Mouse (Mus musculus) urinary bladder, postnatal 36 days (tissue): ENCODE measurements around the gene Rnf180.

Experiments used
- DNase-seq, 2 experiments: peaks; one replicate each; pipeline ENCODE4 v3.0.0; 2022; ENCODE audit warnings: low spot score in 2 of 2, mixed read lengths in 1 of 2

The Rnf180 gene

DNA sequence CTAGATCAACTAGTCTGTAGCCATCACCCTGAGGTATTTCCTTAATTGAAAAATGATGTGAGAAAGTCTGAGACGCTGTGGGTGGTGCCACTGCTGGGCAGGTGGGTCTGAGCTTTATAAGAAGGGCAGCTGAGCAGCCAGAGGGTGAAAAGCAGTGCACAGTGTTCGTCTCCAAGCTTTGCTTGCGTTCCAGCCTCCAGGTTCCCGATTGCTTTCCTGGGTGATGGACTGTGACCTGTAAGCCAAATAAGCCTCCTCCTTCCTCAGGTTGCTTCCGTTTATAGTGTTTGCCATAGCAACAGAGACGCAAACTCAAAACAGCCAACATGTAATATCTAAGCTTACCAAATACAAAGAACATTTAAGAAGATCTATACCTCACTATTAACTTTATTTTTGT is 162.2 kb downstream of the Rnf180 start:
- DNase-seq, result no peak

DNA sequence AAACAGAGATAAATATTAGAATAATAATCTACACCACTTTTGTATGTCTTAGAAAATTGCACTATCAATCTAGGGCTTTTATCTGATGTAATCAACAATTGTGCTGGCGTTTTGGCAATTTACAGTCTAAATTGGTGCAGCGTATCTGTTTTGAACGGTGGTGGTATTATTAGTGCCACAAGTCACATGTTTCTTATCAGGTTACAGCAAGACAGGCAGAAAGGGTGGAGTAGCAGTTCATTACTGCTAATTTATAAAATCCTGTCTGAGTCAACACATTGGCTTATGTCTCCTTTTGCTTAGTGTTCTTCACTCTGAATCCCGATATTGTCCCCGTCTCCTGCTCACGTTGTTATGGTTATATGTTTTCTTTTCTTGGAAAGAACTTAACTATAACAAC is 164.5 kb downstream of the Rnf180 start:
- DNase-seq, result no peak

DNA sequence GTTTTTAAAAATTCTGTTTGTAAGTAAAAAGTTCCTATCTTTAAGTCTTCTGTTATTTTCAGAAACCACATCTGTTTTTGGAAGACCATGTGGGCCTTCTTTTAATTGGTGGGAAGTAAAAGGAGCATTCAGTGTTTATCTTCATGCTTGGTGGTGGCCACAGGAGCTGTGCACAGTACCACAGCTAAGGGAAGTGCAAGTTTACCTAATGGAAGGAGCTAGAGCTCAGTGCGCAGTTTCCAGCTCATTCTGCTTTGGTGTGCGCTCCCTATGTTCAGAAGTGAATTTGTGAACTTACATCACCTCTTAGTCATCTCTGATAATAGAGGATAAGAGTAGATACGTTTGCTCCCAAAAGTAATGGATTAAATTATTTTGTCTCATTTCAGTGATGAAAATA is 172.5 kb downstream of the Rnf180 start:
- DNase-seq, result no peak

DNA sequence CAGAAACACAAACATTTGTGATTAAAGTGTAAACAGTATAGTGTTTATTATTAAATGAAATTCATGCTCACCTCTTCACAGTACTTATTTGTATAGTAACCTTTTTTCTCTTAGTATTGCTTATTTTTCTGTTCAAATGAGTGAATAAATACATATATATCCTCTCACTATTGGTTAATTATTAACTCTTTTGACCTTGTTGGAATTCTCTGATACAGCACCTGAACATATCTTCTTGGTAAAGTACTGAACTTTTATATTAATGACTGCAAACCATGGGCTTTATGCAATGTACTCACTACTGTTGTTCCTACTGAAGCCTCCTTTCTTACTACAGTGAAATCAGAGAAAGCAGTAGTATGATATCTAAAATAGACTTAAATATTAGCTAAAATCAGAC is 173.0 kb downstream of the Rnf180 start:
- no peak for DNase-seq

DNA sequence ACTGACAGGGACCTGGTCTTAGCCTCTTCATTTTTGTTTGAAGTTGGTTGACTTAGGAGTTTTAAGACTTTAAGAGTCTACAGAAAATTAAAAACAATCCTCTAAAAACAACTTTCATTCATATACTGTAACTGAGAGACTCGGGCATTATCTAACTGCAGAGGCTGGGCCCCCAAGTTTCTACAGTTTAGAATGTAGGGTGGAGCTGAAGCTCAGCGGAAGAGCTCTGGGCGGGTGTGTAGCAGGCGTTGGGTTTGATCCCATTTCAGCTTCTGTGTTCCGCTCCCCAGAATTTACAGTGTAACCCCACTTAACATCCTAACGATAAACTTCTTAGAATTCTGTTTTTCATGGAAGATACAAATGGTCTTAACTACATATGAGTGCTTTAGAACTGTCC is 183.0 kb downstream of the Rnf180 start:
- no peak for DNase-seq

DNA sequence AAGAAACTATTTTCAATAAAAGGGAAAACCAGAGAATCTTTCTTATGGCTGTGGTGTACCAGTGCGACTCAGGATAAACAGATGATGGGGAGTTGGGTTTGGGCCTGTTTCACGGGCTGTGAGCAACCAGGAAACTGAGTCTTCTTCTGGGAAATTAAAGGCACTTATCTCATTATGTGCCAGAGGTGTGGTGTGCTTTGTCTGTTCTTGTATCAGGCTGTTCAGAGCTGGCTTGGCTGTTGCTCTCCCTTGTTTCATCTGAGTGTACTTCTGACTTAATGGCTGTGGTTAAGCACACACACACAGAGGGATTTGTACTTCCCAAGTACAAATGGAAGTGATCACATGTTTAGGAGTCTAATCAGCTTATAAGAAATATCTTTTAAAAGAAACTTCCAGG is 190.2 kb downstream of the Rnf180 start:
- no peak for DNase-seq

DNA sequence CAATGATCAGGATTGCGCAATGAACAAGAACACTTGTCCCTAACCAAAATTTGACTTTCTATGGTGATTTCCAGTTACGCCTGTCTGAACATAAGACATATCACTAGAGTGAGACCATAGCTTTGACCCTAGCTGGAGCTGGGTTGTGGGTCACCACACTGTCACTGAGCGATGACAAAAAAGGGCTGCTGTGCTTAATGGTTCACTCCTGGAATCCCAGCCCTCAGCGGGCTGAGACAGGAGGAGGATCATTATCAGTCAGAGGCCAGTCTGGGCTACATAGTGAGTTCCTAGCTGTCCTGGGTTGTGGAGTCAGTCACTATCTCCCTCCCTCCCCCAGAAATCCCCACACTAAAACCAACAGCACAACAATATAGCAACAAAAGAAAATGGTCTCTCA is 193.9 kb downstream of the Rnf180 start:
- no peak for DNase-seq

DNA sequence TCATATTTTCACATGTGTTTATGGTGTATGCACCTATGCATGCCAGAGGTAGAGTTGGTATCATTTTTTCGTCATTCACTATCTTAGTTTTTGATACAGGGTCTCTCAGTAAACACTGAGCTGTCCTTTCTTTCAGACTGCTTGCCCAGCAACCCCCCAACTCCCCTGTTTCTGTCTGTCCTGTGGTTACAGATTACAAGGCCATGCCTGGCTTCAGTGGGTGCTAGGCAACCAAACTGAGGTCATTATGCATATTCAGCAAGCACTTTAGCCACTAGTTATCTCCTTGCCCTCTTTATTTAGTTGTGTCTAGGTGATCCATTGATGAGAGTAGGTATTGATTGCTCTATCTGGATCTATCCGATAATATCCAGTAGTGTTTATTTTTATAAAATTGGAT is 198.3 kb downstream of the Rnf180 start:
- no peak for DNase-seq

DNA sequence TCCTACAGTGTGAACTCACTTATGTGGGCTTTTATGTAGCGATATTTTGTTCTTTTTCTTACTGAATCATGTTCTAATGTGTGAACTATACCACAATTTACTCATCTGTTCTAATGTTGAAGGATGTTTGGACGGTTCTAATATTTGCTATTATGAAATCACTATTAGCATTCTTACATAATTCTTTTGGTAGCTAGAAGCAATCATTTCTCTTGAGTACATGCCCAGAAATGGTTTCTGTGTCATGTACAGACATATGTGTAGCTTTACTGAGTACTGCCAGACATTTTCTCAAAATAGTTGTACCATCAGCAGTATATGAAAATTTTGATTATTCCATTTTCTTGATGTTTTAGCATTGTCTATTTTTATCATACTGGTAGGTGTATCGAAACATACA is 205.3 kb downstream of the Rnf180 start:
- DNase-seq, result no peak

DNA sequence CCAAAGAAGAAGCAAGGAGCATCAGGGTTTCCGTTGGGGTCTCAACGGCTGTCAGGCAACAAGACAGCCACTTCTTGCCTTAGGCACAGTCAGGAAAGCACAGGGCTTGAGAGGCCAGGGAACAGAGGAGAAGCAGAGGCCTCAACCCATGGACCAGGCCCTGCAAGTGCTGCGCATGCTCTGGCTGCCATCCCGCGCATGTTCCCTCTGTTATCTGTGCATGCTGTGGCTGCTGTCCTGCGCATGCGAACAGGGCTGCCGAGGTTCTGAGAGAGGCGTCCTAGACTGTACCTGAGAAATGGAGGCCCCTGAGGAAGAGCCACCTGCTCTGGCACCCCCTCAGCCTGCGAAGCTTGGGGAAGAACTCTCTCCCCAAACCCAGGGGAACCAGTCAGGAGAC is 212.8 kb downstream of the Rnf180 start, which contains the start of gene 4933425L06Rik:
TSS of gene 4933425L06Rik (plus strand) at position 261 of the 400 bp plus-strand sequence.
- DNase-seq, result no peak
